Mouse (Mus musculus): ENCODE measurements around the gene Sprtn. TPM values are rescaled to one million over a fixed set of nuclear protein-coding genes. Genes with fewer than 3 reads are reported as not detected.

Sprtn gene
- total RNA-seq, 2 experiments from 2014 or later, result 6.6 to 8.8 TPM

GRCm38 (mm10) chr8:124896632-124897385, 877 bp upstream of the Sprtn start:
- intact Hi-C loops (cut with DNase I; ENCODE audit: low total_unique reads), result loop anchor here (10.0 kb wide), 1 partner anchor 48 kb away; the partner anchor contains the start of gene Egln1
- DNase-seq, result peak; percentile 86

DNA sequence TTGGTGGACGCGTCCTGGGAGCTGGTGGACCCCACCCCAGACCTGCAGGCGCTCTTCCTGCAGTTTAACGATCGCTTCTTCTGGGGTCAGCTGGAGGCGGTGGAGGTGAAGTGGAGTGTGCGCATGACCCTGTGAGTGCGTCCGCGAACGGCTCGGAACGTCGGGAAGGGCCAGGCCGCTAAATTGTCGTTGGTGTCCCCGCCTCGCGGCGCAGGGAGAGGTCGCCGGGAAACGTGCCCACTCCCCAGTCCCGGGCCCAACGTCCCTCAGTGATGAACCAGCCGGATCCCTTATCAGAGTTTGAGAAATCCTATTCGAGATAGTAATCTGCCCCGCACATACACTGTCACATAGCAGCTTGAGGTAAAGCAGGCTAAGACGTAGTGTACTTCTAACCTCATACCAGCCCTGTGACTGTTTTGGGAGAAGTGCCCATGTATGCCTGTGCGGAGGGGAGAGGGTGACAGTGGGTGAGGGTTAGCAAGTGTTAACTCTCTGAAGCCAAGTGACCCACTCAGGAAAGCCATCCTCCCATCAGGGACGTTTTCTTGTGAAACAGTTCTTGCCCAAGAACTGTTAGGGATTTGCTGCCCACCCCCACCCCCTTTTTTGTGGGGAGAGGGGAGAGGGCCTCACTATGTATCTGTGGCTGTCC, 692 bp downstream of the Sprtn start:
- no peak for DNase-seq
- intact Hi-C loops (cut with DNase I; ENCODE audit: low total_unique reads), result loop anchor here (10.0 kb wide), 1 partner anchor 46 kb away; the partner anchor contains the start of gene Egln1

DNA sequence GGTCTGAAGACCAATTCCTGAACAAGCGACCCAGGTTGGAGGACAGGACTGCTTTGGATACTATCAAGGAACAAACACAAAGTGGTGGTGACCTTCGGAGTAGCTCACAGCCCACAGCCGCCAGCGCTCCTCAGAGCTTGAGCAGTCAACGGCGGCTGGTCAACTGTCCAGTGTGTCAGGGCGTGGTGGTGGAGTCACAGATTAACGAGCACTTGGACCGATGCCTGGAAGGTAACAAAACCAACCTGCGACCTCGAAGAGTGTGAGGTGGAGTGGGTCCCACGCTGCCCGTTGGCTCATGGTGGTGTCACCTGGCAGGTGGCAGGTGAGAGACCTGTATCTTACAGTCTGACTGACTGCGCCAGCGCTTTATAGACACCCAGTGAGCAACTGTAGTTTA, 5.5 kb downstream of the Sprtn start:
- no peak for DNase-seq
- intact Hi-C loops (cut with DNase I; ENCODE audit: low total_unique reads), result no loop called here

DNA sequence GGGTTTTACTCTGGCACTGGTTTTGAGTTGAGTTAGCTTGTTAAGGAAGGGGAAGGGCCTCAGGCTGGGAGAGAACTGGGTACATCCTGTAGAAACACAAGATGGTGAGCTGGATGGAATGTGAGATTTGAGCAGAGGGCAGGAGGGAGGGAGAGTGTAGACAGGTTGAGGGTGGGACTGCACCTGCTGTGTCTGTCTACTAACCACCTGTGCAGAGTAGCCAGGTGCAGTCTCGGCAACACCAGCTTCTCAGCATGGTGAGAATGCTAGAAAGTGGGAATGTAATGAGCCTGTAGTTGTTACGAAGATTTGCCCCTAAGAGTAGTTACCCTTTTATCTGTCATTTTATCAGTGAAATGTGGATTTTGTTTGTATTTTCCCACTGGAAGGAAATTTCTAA, 7.8 kb downstream of the Sprtn start:
- intact Hi-C loops (cut with DNase I; ENCODE audit: low total_unique reads), result no loop called here
- DNase-seq, result no peak

DNA sequence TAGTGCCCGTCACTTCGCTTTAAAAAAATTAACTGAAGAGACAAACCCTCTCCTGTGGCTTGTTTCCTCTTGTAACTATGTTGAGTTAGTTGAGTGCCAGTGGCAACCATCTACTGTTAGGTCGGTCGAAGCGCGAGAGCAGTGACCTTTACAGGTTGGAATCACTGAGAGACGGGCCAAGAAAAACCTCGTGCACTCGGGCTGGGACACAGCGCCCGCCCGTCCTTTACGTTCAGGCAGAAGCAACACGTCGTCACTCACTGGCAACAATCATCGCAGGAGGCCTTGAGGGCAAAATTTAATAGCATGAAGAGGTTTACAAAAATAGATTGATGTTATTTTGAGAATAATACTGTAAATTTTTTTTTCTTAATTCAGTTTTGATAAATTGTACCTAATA, 12.2 kb downstream of the Sprtn start:
- no peak for DNase-seq
- intact Hi-C loops (cut with DNase I; ENCODE audit: low total_unique reads), result loop anchor here (5.0 kb wide), 1 partner anchor 37 kb away; the partner anchor contains the start of gene Egln1

GRCm38 (mm10) chr8:124910349-124910748, 12.7 kb downstream of the Sprtn start:
- no peak for DNase-seq
- intact Hi-C loops (cut with DNase I; ENCODE audit: low total_unique reads), result loop anchor here (5.0 kb wide), 1 partner anchor 37 kb away; the partner anchor contains the start of gene Egln1

GRCm38 (mm10) chr8:124911938-124912872, 14.5 kb downstream of the Sprtn start:
- no peak for DNase-seq
- intact Hi-C loops (cut with DNase I; ENCODE audit: low total_unique reads), result loop anchor here (5.0 kb wide), 1 partner anchor 35 kb away; the partner anchor contains the start of gene Egln1

DNA sequence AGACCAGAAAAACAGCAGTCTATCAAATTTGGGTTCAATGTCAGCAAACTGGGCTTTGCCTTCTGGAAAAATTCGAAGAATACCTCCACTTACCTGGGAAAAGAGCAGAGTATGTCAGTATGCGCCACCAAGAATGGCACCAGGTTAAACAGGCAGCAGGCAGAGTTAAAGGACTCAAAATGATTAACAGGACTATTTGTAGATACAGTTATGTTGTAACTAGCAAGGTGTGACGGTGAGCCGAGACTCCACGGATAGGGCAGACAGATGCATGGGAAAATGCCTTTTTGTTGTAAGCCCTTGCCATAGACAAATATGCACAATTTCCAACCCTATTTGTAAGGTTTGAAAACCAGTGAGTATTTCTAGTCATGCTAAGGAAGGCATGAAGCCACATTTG, 16.4 kb downstream of the Sprtn start:
- intact Hi-C loops (cut with DNase I; ENCODE audit: low total_unique reads), result loop anchor here (5.0 kb wide), 1 partner anchor 33 kb away; the partner anchor contains the start of gene Egln1

DNA sequence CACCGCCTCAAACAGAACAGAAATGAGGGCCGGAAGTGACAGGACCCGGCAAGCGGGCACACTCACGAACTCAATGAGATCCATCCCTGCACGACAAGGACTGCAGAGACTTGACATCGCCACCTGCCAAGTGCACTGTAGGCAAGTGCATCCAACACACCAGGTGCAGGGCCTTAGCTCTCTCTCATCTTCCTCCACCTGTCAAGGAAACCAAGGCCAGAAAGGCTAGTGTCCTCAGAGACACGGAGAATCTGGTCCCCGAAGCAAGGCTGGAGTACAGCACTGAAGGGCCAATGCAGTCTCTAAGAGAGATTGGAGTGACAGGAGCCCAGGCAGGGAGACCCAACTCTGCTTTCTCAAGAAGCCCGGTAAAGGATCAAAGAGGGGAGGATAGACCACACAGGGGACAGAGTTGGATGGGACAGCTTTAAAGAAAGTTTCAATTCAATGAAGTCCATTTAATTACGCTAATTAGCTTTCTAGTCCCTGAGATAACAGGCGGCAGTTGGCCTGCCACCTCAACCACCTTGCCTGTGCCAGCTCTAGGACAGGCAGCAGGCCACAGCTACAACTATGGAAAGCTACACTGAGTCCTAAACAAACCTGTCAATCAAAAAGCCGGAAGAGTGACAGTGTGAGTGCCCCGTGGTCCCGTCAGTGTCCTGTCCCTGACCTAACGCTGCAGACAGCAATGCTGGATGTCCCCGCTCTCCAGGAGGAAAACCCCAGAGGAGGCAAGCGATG, 20.2 kb downstream of the Sprtn start:
- intact Hi-C loops (cut with DNase I; ENCODE audit: low total_unique reads), result no loop called here
- no peak for DNase-seq

More for the DNA sequence above, 16.4 kb downstream of the Sprtn start:
- no peak for DNase-seq

DNA sequence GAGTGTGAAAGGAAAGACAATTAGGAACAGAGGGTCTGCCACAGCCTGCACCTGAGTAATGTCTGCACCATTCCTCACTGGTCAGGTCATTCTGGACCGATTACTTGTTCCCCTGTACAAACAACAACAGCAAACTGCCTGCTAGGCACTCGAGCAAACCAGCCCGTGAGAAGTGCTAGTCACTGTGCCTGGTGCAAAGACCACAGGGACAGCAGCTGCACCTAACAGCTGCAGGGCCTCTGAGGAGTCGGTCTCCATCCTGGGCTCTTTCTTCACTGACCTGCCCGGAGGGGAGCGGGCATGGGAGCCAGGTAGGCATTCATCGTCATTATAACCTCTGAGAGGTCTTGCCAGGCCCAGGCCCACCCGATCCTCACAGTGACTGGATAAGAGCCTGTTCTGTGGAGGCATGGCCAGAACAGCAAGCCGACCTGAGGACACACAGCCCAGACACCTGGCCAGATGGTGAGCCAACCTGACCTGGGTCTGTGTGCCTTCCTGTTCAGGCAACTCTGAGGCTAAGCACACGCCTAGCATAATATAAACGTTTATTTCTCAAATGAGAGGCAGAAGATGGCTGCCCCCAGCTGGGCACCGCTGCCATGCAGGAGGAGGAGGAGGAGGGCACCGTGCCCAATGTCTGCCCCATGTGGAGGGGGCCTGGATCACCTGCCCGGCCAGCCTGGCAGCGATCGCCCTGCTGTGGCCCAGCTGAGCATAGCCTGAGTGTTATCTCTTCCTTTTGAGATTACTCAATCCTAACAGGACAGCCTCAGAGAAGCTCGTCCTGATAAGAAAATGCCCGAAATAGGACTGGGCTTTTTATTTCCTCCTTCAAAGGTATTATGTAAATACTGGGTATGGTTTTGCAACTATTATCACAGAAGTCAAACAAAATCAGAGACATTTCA, 23.9 kb downstream of the Sprtn start:
- intact Hi-C loops (cut with DNase I; ENCODE audit: low total_unique reads), result no loop called here

DNA sequence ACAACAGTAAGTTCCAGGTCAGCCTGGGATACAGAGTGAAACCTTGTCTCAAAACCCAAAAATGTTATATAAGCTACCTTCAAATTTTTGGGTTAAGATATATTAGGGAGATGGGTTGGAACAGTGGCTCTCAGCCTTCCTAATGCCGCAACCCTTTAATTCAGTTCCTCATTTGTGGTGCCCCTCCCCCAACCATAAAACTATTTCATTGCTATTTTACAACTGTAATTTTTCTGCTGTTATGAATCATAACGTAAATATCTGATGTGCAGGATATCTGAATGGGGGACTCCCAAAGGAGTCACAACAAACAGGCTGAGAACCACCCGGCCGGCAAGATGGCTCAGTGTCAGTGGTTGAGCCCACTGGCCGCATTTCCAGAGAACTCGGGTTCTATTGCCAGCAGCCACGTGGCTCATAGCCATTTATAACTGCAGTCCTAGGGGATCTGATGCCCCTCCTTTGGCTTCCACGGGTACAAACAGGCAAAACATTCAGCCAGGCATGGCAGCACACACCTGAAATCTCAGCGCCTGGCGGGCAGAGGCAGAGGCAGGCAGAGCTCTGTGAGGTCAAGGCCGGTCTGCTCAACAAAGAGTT, 24.9 kb downstream of the Sprtn start:
- no peak for DNase-seq
- intact Hi-C loops (cut with DNase I; ENCODE audit: low total_unique reads), result no loop called here

More for the DNA sequence above, 23.9 kb downstream of the Sprtn start:
- DNase-seq, result peak; percentile 40

DNA sequence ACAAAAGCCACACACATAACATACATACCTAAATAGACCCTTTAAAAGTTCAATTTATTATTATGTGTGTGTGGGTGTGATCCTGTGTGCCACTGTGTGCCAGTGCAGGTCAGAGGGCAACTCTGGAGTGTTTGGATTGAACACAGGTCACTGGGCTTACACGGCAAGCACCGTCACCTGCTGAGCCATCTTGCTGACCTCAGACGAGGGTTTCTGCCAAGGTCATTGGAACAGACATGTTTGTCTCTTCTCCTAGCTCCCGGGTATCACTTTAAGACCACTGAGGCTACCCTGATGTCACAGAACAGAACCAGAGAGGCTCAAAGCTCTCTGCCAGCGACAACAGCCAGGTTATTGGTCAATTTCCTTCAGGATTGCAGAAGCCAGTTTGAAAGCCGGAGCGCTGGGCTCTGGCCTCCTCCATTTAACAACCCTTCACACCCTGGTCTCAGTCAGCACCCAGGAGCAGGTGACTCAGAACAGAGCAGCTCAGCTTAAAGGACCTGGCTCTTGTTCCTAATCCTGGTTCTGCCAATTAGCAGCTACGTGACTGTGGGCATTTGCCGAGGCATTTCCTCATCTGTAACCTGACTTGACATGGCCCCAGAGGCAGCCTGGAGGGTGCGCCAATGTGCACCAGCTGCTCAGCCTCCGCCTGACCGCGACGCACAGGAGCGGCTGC, 26.4 kb downstream of the Sprtn start:
- peak; percentile 73 for DNase-seq

GRCm38 (mm10) chr8:124925544-124926266, 28.0 kb downstream of the Sprtn start:
- intact Hi-C loops (cut with DNase I; ENCODE audit: low total_unique reads), result no loop called here
- DNase-seq, result no peak

More for the DNA sequence above, 26.4 kb downstream of the Sprtn start:
- intact Hi-C loops (cut with DNase I; ENCODE audit: low total_unique reads), result no loop called here

DNA sequence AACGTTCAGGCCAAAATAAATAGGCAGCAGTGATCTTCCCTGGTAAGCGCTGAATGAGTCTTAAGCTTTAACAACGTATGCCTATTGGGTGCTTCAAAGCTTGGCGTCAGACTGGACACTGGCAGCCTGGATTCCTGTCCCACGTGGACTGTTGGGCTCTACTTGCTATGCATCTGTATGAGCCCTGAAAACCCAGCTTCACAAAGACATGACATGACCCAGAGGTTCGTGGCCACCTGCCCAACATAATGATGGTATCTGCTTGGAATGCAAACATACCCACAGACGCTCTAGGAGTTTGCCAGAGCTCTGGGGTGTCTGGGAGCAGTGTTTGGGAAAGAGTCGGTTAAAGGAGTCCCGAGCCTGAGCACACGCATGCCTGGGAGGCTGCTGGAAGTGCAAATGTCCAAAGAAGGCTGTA, 28.7 kb downstream of the Sprtn start:
- intact Hi-C loops (cut with DNase I; ENCODE audit: low total_unique reads), result no loop called here
- DNase-seq, result peak; percentile 54

- intact Hi-C loops (cut with DNase I; ENCODE audit: low total_unique reads), result no loop called here
- peak; percentile 47 for DNase-seq
Observed at GRCm38 (mm10) chr8:124929006-124929405, 31.3 kb downstream of the Sprtn start.

- no peak for DNase-seq
- intact Hi-C loops (cut with DNase I; ENCODE audit: low total_unique reads), result no loop called here
Observed at GRCm38 (mm10) chr8:124930086-124930485, 32.4 kb downstream of the Sprtn start.
